Mouse (Mus musculus) midbrain, postnatal 0 days (tissue): Measurements from ENCODE around the gene Fam170b. TPM values are rescaled to one million over a fixed set of nuclear protein-coding genes. Genes with fewer than 3 reads are reported as not detected.

ENCODE experiments used
- ATAC-seq: fragments of 200-750 bp; cut with Nextera tagmentation; 2 replicates; pipeline ENCODE4 v1.8.0; 2017; ENCODE audit warnings: moderate number of reproducible peaks, mild to moderate bottlenecking, moderate TSS enrichment, moderate library complexity; ENCODE audit not compliant: low FRiP score
- DNase-seq: peaks from one replicate; pipeline ENCODE4 v3.0.0-alpha.2; 2015; ENCODE audit warnings: low spot score
- H3K27ac ChIP-seq: fragments of 300-500 bp; sonication (generic); 2 replicates; pipeline ENCODE4 v1.5.1; 2014; ENCODE audit warnings: low read depth, mild to moderate bottlenecking, low read length, mixed read lengths
- H3K27me3 ChIP-seq: fragments of 300-500 bp; sonication (generic); 2 replicates; pipeline ENCODE4 v1.6.1; 2014; ENCODE audit warnings: low read length, control low read depth, mixed read lengths; ENCODE audit not compliant: insufficient read depth
- H3K36me3 ChIP-seq: fragments of 300-500 bp; sonication (generic); 2 replicates; pipeline ENCODE4 v1.6.1; 2014; ENCODE audit warnings: low read length, control low read depth, mixed read lengths; ENCODE audit not compliant: insufficient read depth
- H3K4me1 ChIP-seq: fragments of 300-500 bp; sonication (generic); 2 replicates; pipeline ENCODE4 v1.6.1; 2014; ENCODE audit warnings: mild to moderate bottlenecking, control low read depth, antibody characterized with exemption, low read length, mixed read lengths; ENCODE audit not compliant: insufficient read depth
- H3K4me2 ChIP-seq: fragments of 300-500 bp; sonication (generic); 2 replicates; pipeline ENCODE4 v1.6.1; 2014; ENCODE audit warnings: low read depth, mild to moderate bottlenecking, low read length, mixed read lengths; ENCODE audit not compliant: poor library complexity, severe bottlenecking
- H3K4me3 ChIP-seq: fragments of 300-500 bp; sonication (generic); 2 replicates; pipeline ENCODE4 v1.5.1; 2014; ENCODE audit warnings: low read depth, mild to moderate bottlenecking, low read length, moderate library complexity
- H3K9ac ChIP-seq: fragments of 300-500 bp; sonication (generic); replicated peaks from 2 replicates; pipeline ENCODE4 v1.6.1; 2014; ENCODE audit warnings: mild to moderate bottlenecking, low read length, moderate library complexity, mixed read lengths; ENCODE audit not compliant: poor library complexity, severe bottlenecking
- H3K9me3 ChIP-seq: fragments of 300-500 bp; sonication (generic); 2 replicates; pipeline ENCODE4 v1.6.1; 2016; ENCODE audit warnings: low read length, control low read depth
- CTCF ChIP-seq: IDR thresholded peaks from 2 replicates; pipeline ENCODE4 v1.5.1; 2016; ENCODE audit warnings: antibody characterized with exemption, mild to moderate bottlenecking
- WGBS: fragments of 180-500 bp; shearing (Covaris S2); extraction: QIAGEN DNeasy Blood & Tissue Kit; methylation state at CpG from one replicate; pipeline ENCODE4 v1.1.7; 2014; 5-methylcytosine and 5-hydroxymethylcytosine counted together
- polyA plus RNA-seq: library from polyadenylated mRNA; unstranded; fragments of >200 nt; fragmentation: Nextera tagmentation; extraction: Ambion mirVana; gene quantifications from 2 replicates; pipeline ENCODE4 v1.2.1, GENCODE M21; 2015
- total RNA-seq: library from RNA; depleted of rRNA; stranded (reverse); fragments of >200 nt; gene quantifications from 2 replicates; pipeline ENCODE4 v1.2.3, GENCODE M21; 2014

The Fam170b gene
- total and polyA plus RNA-seq, 2 experiments from 2014 or later = not detected

- Histone ChIP-seq H3K27me3 (peaks cover 10% of the 10 kb centered on the region; the same call in 1 of the 2 replicates), H3K4me1 (0 out of 2 replicates have a peak, but pooled peaks cover 3% of the 10 kb centered on the region), H3K9ac (peak within 1 kb of the TSS; percentile 50), H3K9me3 (no peaks in the 10 kb centered on the region), H3K4me3 (peak within 1 kb of the TSS; percentile 50), H3K27ac (no peak within 1 kb of the TSS; the same call in 1 of the 2 replicates), H3K36me3 (no peaks in the 10 kb centered on the region), H3K4me2 (peak within 1 kb of the TSS; percentile 98)
- peak; percentile 56; the same call in 1 of the 2 replicates for ATAC-seq
- peak; percentile 51 for DNase-seq
- no peak for TF ChIP-seq CTCF
- WGBS = under 1% methylated on average over 54 of the region's 68 CpGs
Measured at GRCm38 (mm10) chr14:32856681-32857328, 23.0 kb downstream of the Fam170b start, which contains the start of gene Vstm4. Gene Vstm4, plus strand, starts transcription at chr14:32856756.

GRCm38 (mm10) chr14:32858361-32858760, 24.6 kb downstream of the Fam170b start:
- 90% methylated on average over 10 of the region's 10 CpGs for WGBS
- H3K27me3 ChIP-seq = peaks cover 10% of the 10 kb centered on the region; the same call in 1 of the 2 replicates
- H3K9me3 ChIP-seq = no peaks in the 10 kb centered on the region
- 0 out of 2 replicates have a peak, but pooled peaks cover 3% of the 10 kb centered on the region for H3K4me1 ChIP-seq
- ATAC-seq = no peak
- TF ChIP-seq CTCF = no peak
- no peaks in the 10 kb centered on the region for H3K36me3 ChIP-seq
- H3K27ac ChIP-seq = no peak overlapping the region
- DNase-seq = no peak
- H3K4me3 ChIP-seq = no peak overlapping the region
- no peak overlapping the region for H3K9ac ChIP-seq
- H3K4me2 ChIP-seq = no peak overlapping the region

GRCm38 (mm10) chr14:32858941-32859510, 25.3 kb downstream of the Fam170b start:
- no peaks in the 10 kb centered on the region for H3K9me3 ChIP-seq
- no peak overlapping the region for H3K4me2 ChIP-seq
- no peak overlapping the region for H3K4me3 ChIP-seq
- no peak overlapping the region for H3K27ac ChIP-seq
- H3K9ac ChIP-seq = no peak overlapping the region
- ATAC-seq (no peak), DNase-seq (no peak)
- no peaks in the 10 kb centered on the region for H3K36me3 ChIP-seq
- WGBS = 68% methylated on average over 6 of the region's 6 CpGs
- TF ChIP-seq CTCF = no peak
- H3K27me3 ChIP-seq = peaks cover 10% of the 10 kb centered on the region; the same call in 1 of the 2 replicates
- 0 out of 2 replicates have a peak, but pooled peaks cover 3% of the 10 kb centered on the region for H3K4me1 ChIP-seq

- Histone ChIP-seq H3K27ac (no peak overlapping the region), H3K9ac (no peak overlapping the region), H3K4me2 (no peak overlapping the region), H3K9me3 (no peaks in the 10 kb centered on the region), H3K4me1 (0 out of 2 replicates have a peak, but pooled peaks cover 3% of the 10 kb centered on the region), H3K4me3 (no peak overlapping the region), H3K27me3 (peaks cover 10% of the 10 kb centered on the region; the same call in 1 of the 2 replicates), H3K36me3 (no peaks in the 10 kb centered on the region)
- TF ChIP-seq CTCF = no peak
- 63% methylated on average over 11 of the region's 11 CpGs for WGBS
- no peak for DNase-seq
- no peak for ATAC-seq
Measured at GRCm38 (mm10) chr14:32859831-32860569, 26.2 kb downstream of the Fam170b start.

GRCm38 (mm10) chr14:32861149-32861581, 27.4 kb downstream of the Fam170b start:
- 45% methylated on average over 6 of the region's 6 CpGs for WGBS
- ATAC-seq = no peak
- Histone ChIP-seq H3K27me3 (peaks cover 9% of the 10 kb centered on the region; the same call in 1 of the 2 replicates), H3K4me1 (0 out of 2 replicates have a peak, but pooled peaks cover 3% of the 10 kb centered on the region), H3K9me3 (no peaks in the 10 kb centered on the region), H3K27ac (no peak overlapping the region), H3K4me3 (no peak overlapping the region), H3K9ac (no peak overlapping the region), H3K36me3 (no peaks in the 10 kb centered on the region), H3K4me2 (no peak overlapping the region)
- DNase-seq = peak; percentile 52
- no peak for TF ChIP-seq CTCF
